Mouse (Mus musculus) heart, postnatal 36 days (tissue): ENCODE measurements around the gene Bpifb1. TPM values are rescaled to one million over a fixed set of nuclear protein-coding genes. Genes with fewer than 3 reads are reported as not detected.
"Not testable (repeated sequence)": the region's sequence is repeated elsewhere in the genome, so short reads cannot be mapped to it uniquely, and the experiment has no call there.

Source experiments
- DNase-seq, 2 experiments: peaks; one replicate each; pipeline ENCODE4 v3.0.0; 2021 to 2022
- intact Hi-C: fragments of 180-260 bp; cut with DNase I; formaldehyde crosslinking; loops from one replicate; pipeline ENCODE4 v1.15.1; 2025
- total RNA-seq, 2 experiments: library from RNA; stranded (reverse); gene quantifications; 2 replicates each; pipeline ENCODE4 v1.2.3; 2021

Gene Bpifb1
- total RNA-seq, 2 experiments from 2014 or later = not detected

DNA sequence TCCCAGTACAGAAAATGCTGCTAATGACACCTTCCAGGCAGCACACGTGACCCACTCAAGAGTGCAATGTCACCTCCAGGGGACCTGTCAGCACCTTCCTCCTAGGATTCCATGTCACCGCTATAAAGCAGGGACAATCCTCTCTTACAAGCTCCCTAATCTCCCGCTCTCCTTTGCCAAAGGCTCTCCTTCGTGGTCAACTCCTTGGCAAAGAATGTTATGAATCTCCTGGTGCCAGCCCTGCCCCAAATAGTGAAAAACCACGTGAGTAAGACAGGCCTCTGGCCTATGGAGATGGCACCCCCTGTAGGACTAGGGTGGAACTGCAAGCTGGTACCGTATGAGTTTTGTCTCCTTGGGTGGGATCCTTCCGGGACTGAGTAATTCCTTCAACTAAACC is 16.3 kb downstream of the Bpifb1 start:
- peak; percentile 54 to 68 for DNase-seq
- intact Hi-C loops = loop anchor here (1.0 to 2.0 kb wide), 2 partner anchors 14 to 34 kb away; no protein-coding TSS in a partner anchor

DNA sequence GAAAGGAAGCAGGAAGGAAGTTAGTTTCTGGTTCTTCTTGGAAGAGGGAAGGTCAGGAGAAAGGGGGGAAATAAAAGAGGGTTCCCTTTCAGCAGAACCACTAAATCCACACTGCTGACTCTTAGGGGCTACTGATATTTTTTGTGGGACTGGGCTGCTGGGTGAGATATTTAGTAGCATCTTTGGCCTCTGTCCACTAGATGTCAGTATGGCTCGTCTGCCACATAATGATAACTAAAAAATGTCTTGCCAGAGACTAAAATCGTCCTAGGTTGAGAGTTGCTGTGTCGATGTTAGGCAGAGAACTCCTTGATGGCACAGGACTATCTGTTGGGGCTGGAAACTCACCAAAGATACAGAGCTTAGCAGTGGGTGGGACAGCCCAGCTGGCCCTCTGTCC is 18.5 kb downstream of the Bpifb1 start:
- intact Hi-C loops = no loop called here
- no peak for DNase-seq

DNA sequence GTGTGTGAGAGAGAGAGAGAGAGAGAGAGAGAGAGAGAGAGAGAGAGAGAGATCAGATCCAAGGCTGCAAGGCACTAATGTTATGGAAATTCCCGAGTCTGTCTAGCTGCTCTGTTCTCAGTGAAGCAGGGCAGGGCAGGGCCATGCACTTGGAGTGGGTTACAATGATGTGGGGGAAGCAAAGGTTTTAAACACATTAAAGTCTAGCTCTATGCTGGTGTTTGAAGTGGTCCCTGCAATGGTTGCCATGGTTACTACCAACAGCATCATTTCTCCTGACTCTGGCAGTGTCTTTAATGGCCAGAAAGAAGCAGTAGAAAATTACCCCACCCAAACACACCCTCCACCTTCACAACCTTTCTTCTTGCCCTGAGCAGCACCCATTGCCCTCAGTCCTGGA is 20.5 kb downstream of the Bpifb1 start:
- no peak for DNase-seq
- intact Hi-C loops = no loop called here

DNA sequence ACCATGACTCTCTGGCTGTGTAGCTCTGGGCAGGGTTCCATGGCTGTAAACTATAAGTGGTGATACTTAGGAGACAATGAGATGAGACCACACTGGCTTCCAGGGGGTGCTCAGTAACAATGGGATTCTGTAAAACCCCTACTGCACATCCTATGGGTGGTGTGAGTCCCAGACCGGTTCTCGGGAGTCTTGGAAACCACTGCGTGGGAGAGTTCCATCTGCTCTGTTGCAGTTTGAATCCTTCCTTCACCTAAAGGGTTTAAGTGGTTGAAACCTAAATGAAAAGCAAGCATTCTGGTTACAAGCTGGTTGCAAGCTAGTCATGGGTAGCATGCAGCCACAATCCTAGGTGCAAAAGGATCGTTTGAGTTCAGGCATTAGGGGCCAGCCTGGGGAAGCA is 21.3 kb downstream of the Bpifb1 start:
- no peak for DNase-seq
- intact Hi-C loops = no loop called here

DNA sequence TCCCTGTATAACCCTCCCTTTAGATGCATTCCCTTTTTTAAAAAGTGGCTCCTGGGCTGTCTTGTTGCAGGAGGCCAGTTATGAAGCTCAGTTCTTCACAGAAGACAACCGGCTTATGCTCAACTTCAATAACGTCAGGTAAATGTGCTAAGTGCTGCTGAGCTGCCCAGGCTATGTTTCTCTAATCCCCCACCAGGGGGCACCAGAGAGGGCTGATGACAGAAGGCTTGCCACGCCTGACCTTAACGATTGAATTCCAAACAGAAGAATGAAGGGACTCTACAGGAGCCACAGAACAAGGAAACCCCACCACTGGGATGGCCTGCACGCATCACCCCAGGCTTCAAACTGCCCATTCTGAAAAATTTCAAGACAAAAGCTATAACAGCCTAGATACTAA is 24.6 kb downstream of the Bpifb1 start:
- intact Hi-C loops = loop anchor here (1.0 kb wide), 1 partner anchor 79 kb away; no protein-coding TSS in a partner anchor

DNA sequence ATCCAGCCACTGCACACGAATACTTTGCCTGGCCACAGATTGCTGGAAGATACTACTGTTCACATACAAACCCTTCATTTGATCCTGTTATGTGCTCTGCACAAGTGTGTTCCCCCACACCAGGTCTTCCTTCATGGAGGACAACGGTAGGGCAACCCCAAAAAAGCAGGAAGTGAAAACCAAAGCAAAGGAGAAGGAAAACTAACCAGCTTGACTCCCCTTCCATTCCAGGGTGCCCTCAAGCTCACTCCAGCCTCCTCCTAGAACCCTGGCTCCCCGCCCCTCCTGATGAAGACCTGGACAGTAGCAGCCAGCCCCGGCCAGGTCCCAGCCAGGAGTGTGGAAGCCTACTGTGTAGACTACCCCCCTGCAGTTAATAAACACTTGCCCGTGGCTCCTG is 29.3 kb downstream of the Bpifb1 start:
- intact Hi-C loops = no loop called here

More for the DNA sequence above, 24.6 kb downstream of the Bpifb1 start:
- DNase-seq = peak; percentile 59 to 76

DNA sequence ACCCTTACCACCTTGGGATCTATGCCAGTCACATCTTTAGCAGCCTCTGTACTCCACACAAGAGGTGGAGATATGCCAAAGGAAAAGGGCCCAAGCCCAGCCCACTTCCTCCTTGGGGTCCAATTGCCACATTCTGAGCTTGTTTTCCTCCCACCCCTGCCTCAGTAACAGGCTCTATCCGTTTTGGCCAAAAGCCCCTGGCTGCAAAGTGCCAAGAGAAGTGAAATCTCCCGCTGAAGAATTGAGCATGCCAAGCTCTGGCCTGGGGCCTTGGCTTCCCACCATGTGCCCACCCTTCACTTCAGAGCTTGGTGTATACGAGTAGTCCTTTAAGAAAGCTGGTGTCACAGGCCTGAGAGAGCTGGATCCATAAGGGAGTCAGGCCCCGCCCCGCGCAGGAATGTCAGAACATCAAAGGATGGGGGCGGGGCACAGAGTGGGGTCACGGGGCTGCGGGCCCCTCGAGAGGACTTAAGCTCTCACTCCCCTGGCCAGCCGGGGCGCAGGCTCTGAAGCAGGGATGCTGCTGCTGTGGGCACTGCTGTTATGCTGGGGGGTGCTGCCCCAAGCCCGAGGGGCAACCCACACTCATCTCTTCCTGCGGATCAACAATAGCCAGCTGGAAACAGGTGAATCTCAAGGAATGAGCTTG is 32.8 kb downstream of the Bpifb1 start, which contains the start of gene Bpifb5:
Bpifb5 (plus strand) TSS at position 478 of the 652 bp plus-strand sequence.
- intact Hi-C loops = no loop called here
- DNase-seq = peak in 1 of 2 experiments; percentile 10

More for the DNA sequence above, 29.3 kb downstream of the Bpifb1 start:
- no peak for DNase-seq

DNA sequence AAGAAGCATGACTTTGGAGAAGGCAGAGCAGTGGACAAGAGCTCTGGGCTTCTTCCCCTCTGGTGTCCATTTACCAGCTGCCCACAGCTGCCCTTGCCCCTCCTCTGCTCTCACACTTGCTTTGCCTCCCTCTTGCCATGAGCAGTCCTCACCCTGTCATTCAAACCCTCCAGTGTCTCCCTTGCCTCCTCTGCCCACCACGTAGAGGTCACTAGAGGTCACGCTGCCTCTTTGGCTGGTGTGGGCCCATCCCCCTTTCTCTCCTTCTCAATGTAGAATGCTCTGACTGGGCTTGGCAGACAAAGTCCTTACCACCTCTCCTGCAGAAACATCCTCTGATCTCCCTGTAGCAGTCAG is 33.3 kb downstream of the Bpifb1 start:
- intact Hi-C loops = no loop called here
- no peak for DNase-seq

DNA sequence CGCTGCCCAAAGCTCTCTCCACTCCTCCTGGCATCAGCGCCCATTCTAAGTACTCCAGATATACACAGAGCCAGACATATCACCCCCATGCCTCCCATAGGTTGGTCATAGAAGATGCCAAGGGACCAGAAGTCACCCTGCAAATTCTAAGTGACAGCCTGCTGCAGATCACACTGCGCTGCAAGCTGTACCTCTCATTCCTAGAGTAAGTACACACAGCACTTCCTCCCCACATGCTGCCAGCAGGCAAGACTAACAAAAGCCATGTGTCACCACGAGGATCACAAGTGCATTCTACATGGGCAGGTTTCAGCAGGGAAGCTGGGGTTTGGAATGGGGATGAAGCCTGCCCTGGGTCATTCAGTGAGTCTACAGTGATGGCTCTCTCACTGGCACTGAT is 36.4 kb downstream of the Bpifb1 start:
- intact Hi-C loops = no loop called here
- DNase-seq = no peak

DNA sequence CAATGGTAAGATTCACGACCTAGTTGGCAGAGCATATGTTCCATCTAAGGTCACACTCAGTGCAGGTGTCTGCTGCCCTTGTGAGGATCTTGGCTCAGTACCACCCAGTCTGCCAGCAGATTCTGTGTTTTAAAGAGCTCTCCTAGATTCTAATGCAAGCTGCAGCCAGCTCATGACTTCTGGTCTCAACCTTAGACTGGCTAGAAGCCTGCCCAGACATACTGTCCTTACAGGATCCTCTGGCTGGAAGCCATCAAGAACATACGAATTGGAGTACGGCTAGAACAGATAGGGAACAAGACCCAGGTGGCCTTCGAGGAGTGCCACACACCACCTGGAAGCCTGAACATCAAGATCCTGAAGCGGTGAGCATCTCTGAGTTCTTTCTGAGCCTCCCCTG is 37.2 kb downstream of the Bpifb1 start:
- DNase-seq = no peak
- intact Hi-C loops = no loop called here

DNA sequence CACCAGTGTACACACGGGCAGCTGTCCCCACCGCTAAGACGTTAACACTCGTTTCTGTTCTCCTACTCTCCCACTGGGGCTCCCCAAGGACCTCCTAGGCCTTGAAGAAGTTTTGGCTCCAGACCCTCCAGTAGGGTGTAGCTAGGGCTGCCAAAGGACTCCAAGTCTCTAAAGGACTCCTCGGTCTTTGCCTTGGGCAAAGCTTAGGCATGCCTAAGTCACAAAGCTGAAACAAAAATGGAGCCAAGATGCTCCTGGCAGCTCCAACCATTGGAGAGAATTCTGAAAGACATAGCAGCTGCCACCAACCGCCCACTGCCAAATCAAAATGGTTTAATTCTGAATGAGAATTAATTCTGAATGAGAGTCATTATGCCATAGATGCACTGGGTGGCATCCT is 42.8 kb downstream of the Bpifb1 start:
- DNase-seq = no peak
- intact Hi-C loops = no loop called here

DNA sequence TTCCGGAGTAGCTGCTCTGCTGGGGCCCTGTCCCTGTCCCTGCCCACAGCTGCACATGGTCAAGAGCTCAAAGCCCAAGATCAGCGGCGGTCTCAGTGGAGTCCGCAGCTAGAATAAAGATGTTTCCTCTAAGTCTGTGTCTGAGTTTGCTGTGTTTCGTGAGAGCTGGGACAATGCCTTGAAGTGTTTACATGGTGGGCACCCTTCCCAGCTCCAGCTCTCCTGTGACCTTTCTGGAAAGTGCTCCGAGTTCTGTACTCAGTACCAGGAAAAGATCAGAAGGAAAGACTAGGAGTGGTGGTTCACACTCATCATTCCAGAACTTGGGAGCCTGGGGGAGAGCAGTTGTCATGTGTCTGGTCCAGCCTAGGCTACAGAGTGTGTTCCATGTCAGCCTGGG is 50.2 kb downstream of the Bpifb1 start:
- intact Hi-C loops = no loop called here
- no peak for DNase-seq

DNA sequence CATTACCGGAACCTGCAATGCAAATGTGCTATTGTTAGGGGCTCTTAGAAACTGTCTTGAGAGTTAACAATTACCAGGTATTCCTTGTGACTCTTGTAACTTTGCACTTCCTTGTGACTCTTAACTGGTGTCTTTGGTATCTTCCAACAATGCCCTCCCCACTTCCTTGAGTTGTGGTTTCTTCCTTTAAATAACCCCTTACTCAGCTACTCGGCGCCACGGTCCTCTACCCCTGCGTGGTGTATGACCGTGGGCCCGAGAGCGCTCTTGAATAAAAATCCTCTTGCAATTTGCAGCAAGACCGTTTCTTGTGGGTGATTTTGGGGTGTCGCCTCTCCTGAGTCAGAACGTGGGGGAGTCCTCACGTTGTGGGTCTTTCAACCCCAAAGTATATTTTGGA is 52.1 kb downstream of the Bpifb1 start:
- intact Hi-C loops = not testable (repeated sequence)

DNA sequence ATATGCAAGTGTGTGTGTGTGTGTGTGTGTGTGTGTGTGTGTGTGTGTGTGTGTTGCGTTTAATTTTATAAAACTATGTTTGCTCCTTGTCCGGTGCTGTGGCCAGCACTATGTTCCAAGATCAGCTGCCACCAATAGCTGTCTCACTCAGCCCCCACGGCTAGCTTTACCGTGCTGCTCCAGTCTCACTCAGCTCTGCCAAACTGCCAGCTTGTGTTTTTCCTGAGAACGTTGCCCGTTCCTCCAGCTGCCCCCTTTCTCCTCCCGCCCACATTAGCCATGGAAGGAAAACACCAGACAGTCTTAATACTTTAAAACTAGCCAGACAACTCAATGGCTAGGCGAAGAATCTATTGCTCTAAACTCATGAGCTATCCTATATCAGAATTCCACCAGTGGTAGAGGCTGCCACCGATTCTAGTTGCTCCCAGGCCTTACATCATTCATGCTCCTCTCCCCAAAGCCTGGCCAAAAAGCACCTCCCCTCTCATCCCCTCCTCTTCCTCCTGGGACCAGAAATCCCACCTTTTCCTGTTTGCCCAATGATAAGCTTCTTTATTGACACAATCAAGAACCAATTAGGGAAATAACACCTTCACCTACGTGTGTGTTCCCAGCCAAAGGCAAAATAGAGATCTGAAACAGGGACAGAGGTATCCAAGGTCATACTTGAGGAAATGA is 52.9 kb downstream of the Bpifb1 start:
- intact Hi-C loops = no loop called here
- DNase-seq = no peak

More for the DNA sequence above, 52.1 kb downstream of the Bpifb1 start:
- DNase-seq = not testable (repeated sequence)

DNA sequence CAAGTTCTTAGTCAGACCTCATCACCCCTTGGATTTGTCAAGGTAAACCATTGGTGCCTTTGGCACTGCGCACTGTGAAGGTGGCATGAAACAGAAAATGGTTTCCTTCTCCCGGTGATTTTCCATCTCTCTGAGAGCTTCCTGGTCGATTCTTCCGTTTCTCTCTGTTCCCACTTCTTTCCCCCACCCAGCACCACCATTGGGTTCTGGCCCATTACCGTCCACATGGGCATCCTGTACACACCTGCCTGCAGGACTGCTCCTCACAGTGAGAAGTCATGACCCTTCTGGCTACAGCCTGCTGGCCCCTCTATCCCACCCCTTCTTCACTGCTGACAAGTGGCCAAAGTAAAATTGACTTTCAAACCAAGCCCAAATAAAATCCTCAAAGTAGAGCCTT is 54.7 kb downstream of the Bpifb1 start:
- intact Hi-C loops = no loop called here
- DNase-seq = no peak

DNA sequence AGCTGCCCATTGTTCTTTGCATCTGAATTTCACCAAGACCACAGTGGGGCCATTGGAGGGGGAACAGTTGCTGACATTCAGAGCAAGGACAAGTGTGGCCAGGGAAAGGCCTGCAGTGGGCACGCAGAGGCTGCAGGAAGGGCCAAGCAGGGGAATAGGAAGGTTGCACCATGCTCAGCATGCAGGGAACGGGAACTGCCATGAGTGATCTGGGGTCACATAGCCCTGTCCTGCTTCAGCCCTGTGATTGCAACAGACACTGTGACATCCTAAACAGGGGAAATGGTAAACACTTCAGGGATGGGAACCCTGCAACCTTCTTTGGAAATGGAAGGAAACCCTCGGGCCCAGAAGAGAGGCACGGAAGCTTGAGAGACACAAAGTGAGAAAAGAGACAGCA is 64.6 kb downstream of the Bpifb1 start:
- intact Hi-C loops, DNase-seq: not testable (repeated sequence)

DNA sequence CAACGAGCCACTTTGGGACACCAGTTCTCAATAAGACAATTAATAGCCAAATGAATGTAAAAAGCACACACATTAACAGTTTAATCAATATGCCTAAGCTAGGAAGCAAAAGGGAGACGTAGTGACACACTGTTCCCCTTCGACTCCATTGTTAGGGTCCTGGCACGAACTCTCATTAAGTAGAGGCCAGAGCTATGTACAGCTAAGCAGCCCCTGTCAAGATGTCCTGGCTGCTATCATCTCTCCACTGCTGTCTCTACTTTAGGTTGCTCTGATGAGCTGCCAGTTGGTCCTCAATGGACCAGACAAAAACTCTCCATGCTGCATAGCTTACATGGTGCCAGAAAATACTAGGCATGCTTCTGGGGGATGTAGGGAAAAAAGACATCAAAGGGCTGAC is 65.2 kb downstream of the Bpifb1 start:
- no peak for DNase-seq
- intact Hi-C loops = no loop called here

DNA sequence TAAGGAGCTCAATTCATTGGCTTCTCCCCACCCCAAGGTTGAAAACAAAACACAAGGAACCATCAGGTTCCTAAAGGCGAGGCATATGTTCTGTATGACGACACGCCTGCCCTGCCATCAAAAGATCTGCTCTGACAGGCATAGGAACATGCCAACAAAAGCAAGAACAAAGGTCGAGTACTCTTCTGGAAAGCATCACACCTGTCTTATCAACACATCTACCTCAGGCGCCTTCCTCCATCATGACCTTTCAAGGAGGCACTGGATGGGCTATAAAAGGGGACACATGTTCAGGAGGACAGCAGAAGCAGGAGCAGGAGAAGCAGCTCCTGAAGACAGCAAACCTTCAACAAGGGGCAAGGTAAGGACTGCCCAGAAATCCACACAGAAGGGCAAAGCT is 66.9 kb downstream of the Bpifb1 start, which contains the start of gene Bpifb9a:
Bpifb9a (plus strand) TSS at position 301 of the 400 bp plus-strand sequence.
- intact Hi-C loops, DNase-seq: not testable (repeated sequence)

DNA sequence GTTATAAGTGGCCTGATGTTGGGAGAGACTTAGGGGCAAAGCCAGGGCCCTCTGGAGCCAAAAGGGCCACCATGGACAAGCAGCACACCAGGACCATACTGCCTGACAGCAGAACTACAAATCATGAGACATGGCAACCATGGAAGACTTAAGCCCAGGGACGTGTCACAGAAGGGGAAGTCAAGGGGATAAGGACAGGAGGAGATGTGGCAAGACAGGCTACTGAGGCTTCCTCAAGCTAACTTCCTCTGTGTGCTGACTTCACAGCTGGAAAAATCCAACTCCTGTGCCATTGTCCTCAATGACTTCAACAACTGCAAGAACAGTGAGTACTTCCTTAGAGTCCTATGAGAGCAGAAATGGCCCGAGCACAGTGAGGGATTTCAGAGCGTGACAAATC is 73.8 kb downstream of the Bpifb1 start:
- intact Hi-C loops, DNase-seq: not testable (repeated sequence)
